In genomic region chr7:96910310-96910960, GRCm38 (mm10) we compare ENCODE assay signal across 20 mouse cellular contexts. TPM values are rescaled to one million over a fixed set of nuclear protein-coding genes. Genes with fewer than 3 reads are reported as not detected.
DNase-seq lines count a peak whose midpoint lies in the region; ATAC-seq lines count a peak whose summit lies in the region.
"Had no signal": no experiment of that assay in that cellular context is flagged by ENCODE, and none has a peak within 500 bp of the region (broad histone marks: within the 10 kb centered on the region; RNA-seq: fewer than 3 reads in every experiment).

No protein-coding gene starts in this region.

- 0 out of 2 replicates have a peak, but pooled peaks have one; percentile 32 for ATAC-seq in kidney, embryonic 14.5 days (ENCODE audit: low FRiP score, low TSS enrichment)
- no peak for ATAC-seq in kidney, embryonic 15.5 days (replicated peaks; ENCODE audit: low FRiP score)
- ATAC-seq in embryonic facial prominence, embryonic 11.5 days (replicated peaks; ENCODE audit: insufficient number of reproducible peaks, low FRiP score, low TSS enrichment, low read depth), result no peak
- ATAC-seq in limb, embryonic 11.5 days (ENCODE audit: insufficient number of reproducible peaks, low FRiP score, low TSS enrichment, low read depth), result peak; percentile 21
- ATAC-seq: hindbrain, embryonic 16.5 days; intestine, postnatal 0 days had no signal

- no peak overlapping the region for H3K4me3 ChIP-seq in kidney, embryonic 14.5 days (ENCODE audit: low read length)
- H3K4me3 ChIP-seq in kidney, embryonic 15.5 days (replicated peaks), result no peak overlapping the region
- H3K4me3 ChIP-seq in embryonic facial prominence, embryonic 11.5 days (ENCODE audit: low read depth, low read length), result no peak overlapping the region
- no peak overlapping the region for H3K4me3 ChIP-seq in limb, embryonic 11.5 days (ENCODE audit: low read depth, low read length)
- H3K4me3 ChIP-seq: heart, embryonic 13.5 days; layer of hippocampus, adult 2 months; liver, embryonic 13.5 days; lung, embryonic 15.5 days; midbrain, embryonic 12.5 days; neural tube, embryonic 12.5 days had no signal

- H3K4me1 ChIP-seq in kidney, embryonic 14.5 days (ENCODE audit: control insufficient read depth, insufficient read depth, low read length), result peaks cover 3% of the 10 kb centered on the region; the same call in 1 of the 2 replicates
- H3K4me1 ChIP-seq in kidney, embryonic 15.5 days, result peaks cover 13% of the 10 kb centered on the region
- peaks cover 3% of the 10 kb centered on the region; the same call in 1 of the 2 replicates for H3K4me1 ChIP-seq in embryonic facial prominence, embryonic 11.5 days (ENCODE audit: control insufficient read depth, insufficient read depth, low read length)
- peaks cover 35% of the 10 kb centered on the region for H3K4me1 ChIP-seq in limb, embryonic 11.5 days (ENCODE audit: control insufficient read depth, insufficient read depth, low read length)
- H3K4me1 ChIP-seq: heart, embryonic 13.5 days; liver, embryonic 13.5 days; lung, embryonic 15.5 days had no signal

- no peaks in the 10 kb centered on the region for H3K9me3 ChIP-seq in kidney, embryonic 14.5 days (ENCODE audit: control insufficient read depth, low read length)
- H3K9me3 ChIP-seq in kidney, embryonic 15.5 days (replicated peaks), result no peaks in the 10 kb centered on the region
- H3K9me3 ChIP-seq in embryonic facial prominence, embryonic 11.5 days (replicated peaks; ENCODE audit: control insufficient read depth, low read length), result no peaks in the 10 kb centered on the region
- no peaks in the 10 kb centered on the region for H3K9me3 ChIP-seq in limb, embryonic 11.5 days (ENCODE audit: control insufficient read depth, low read length)
- H3K9me3 ChIP-seq: heart, embryonic 13.5 days; liver, embryonic 13.5 days; lung, embryonic 15.5 days; midbrain, embryonic 12.5 days; neural tube, embryonic 12.5 days had no signal

- WGBS in kidney, embryonic 14.5 days, result 27% methylated on average over 12 of the region's 12 CpGs
- WGBS in kidney, embryonic 15.5 days, result 31% methylated on average over 12 of the region's 12 CpGs
- WGBS in embryonic facial prominence, embryonic 11.5 days, result 23% methylated on average over 12 of the region's 12 CpGs
- WGBS in limb, embryonic 11.5 days, result 14% methylated on average over 12 of the region's 12 CpGs

- peak; percentile 53 for DNase-seq in embryo, embryonic 10.5 days (ENCODE audit: low spot score)
- DNase-seq in embryonic facial prominence, embryonic 11.5 days (ENCODE audit: low spot score), result peak; percentile 75
- DNase-seq in limb, embryonic 11.5 days (ENCODE audit: low spot score), result peak; percentile 68
- DNase-seq in B cell, adult 2 months, result no peak
- no peak for DNase-seq in lung, postnatal 25 days (ENCODE audit: low spot score)
- DNase-seq: cerebellum, adult 9-10 months; heart, postnatal 36 days; liver, embryonic 13.5 days; right cerebral cortex, adult 18-20 months; thymus, adult 18-20 months had no signal

- H3K36me3 ChIP-seq in kidney, embryonic 14.5 days (ENCODE audit: control insufficient read depth, insufficient read depth, low read length), result peaks cover 4% of the 10 kb centered on the region; the same call in 1 of the 2 replicates
- peaks cover 13% of the 10 kb centered on the region for H3K36me3 ChIP-seq in kidney, embryonic 15.5 days
- H3K36me3 ChIP-seq in embryonic facial prominence, embryonic 11.5 days (replicated peaks; ENCODE audit: control insufficient read depth, insufficient read depth, low read depth, low read length), result no peaks in the 10 kb centered on the region
- H3K36me3 ChIP-seq in limb, embryonic 11.5 days (ENCODE audit: control insufficient read depth, insufficient read depth, low read length), result peaks cover 2% of the 10 kb centered on the region; the same call in 1 of the 2 replicates
- H3K36me3 ChIP-seq: liver, embryonic 13.5 days had no signal

- no peak overlapping the region for H3K9ac ChIP-seq in kidney, embryonic 14.5 days (ENCODE audit: low read depth, low read length)
- H3K9ac ChIP-seq in kidney, embryonic 15.5 days, result no peak overlapping the region
- H3K9ac ChIP-seq in embryonic facial prominence, embryonic 11.5 days (replicated peaks; ENCODE audit: low read length), result no peak overlapping the region
- no peak overlapping the region for H3K9ac ChIP-seq in limb, embryonic 11.5 days (ENCODE audit: low read length)
- H3K9ac ChIP-seq: heart, embryonic 13.5 days; liver, embryonic 13.5 days; lung, embryonic 15.5 days; midbrain, embryonic 12.5 days; neural tube, embryonic 12.5 days had no signal

- no peak overlapping the region for H3K4me2 ChIP-seq in kidney, embryonic 14.5 days (replicated peaks; ENCODE audit: low read depth, low read length)
- H3K4me2 ChIP-seq in kidney, embryonic 15.5 days, result no peak overlapping the region
- no peak overlapping the region for H3K4me2 ChIP-seq in embryonic facial prominence, embryonic 11.5 days (ENCODE audit: low read depth, low read length)
- no peak overlapping the region; the same call in 1 of the 2 replicates for H3K4me2 ChIP-seq in limb, embryonic 11.5 days (ENCODE audit: low read depth, severe bottlenecking)
- H3K4me2 ChIP-seq: heart, embryonic 13.5 days; liver, embryonic 13.5 days; lung, embryonic 15.5 days; midbrain, embryonic 12.5 days; neural tube, embryonic 12.5 days had no signal

- no peaks in the 10 kb centered on the region for H3K27me3 ChIP-seq in kidney, embryonic 14.5 days (ENCODE audit: control insufficient read depth, insufficient read depth, low read length)
- 0 out of 2 replicates have a peak, but pooled peaks cover 2% of the 10 kb centered on the region for H3K27me3 ChIP-seq in kidney, embryonic 15.5 days
- H3K27me3 ChIP-seq in embryonic facial prominence, embryonic 11.5 days (ENCODE audit: control insufficient read depth, insufficient read depth, low read length), result no peaks in the 10 kb centered on the region
- H3K27me3 ChIP-seq in limb, embryonic 11.5 days (ENCODE audit: control insufficient read depth, insufficient read depth, low read length), result no peaks in the 10 kb centered on the region
- H3K27me3 ChIP-seq: liver, embryonic 13.5 days; lung, embryonic 15.5 days; neural tube, embryonic 12.5 days had no signal

- H3K27ac ChIP-seq in kidney, embryonic 14.5 days (ENCODE audit: low read depth, low read length), result no peak overlapping the region
- H3K27ac ChIP-seq in kidney, embryonic 15.5 days, result no peak overlapping the region
- no peak overlapping the region for H3K27ac ChIP-seq in embryonic facial prominence, embryonic 11.5 days (replicated peaks; ENCODE audit: low read depth, low read length)
- peak overlapping the region; percentile 66; the same call in 1 of the 2 replicates for H3K27ac ChIP-seq in limb, embryonic 11.5 days (replicated peaks; ENCODE audit: low read depth, low read length)
- H3K27ac ChIP-seq: heart, embryonic 13.5 days; layer of hippocampus, adult 2 months; liver, embryonic 13.5 days; lung, embryonic 15.5 days; macrophage; midbrain, embryonic 12.5 days; neural tube, embryonic 12.5 days had no signal

RNA-seq across cellular contexts. Expression of gene Nars2, which starts 40.9 kb away (rescaled TPM):
- 19.9 and 26.0 TPM in 2 replicates for polyA plus RNA-seq in kidney, embryonic 14.5 days (2014; fragmentation: Nextera tagmentation; extraction: Ambion mirVana)
- 26.2 and 27.5 TPM in 2 replicates for polyA plus RNA-seq in kidney, embryonic 15.5 days (2015; fragmentation: Nextera tagmentation; extraction: Ambion mirVana)
- 23.0 and 25.3 TPM in 2 replicates for polyA plus RNA-seq in embryonic facial prominence, embryonic 11.5 days (2014; fragmentation: Nextera tagmentation; extraction: Ambion mirVana)
- polyA plus RNA-seq in limb, embryonic 11.5 days (2014; fragmentation: Nextera tagmentation; extraction: Ambion mirVana), result 19.6 and 22.3 TPM in 2 replicates

Comparison
In these comparisons a context has a peak if more than half of its experiments do, and no peak if none do; other contexts are left out.
1. ATAC-seq: peak in kidney, embryonic 14.5 days (single experiment) and limb, embryonic 11.5 days (single experiment); none in kidney, embryonic 15.5 days (single experiment) and embryonic facial prominence, embryonic 11.5 days (single experiment).
2. DNase-seq: peak in embryo, embryonic 10.5 days (single experiment), embryonic facial prominence, embryonic 11.5 days (single experiment) and limb, embryonic 11.5 days (single experiment); none in B cell, adult 2 months (0 of 2) and lung, postnatal 25 days (single experiment).